Mouse (Mus musculus): ENCODE measurements around the gene Vamp3. TPM values are rescaled to one million over a fixed set of nuclear protein-coding genes. Genes with fewer than 3 reads are reported as not detected.

Gene Vamp3
- polyA plus RNA-seq, 1 experiment from 2014 or later: 131 TPM

DNA sequence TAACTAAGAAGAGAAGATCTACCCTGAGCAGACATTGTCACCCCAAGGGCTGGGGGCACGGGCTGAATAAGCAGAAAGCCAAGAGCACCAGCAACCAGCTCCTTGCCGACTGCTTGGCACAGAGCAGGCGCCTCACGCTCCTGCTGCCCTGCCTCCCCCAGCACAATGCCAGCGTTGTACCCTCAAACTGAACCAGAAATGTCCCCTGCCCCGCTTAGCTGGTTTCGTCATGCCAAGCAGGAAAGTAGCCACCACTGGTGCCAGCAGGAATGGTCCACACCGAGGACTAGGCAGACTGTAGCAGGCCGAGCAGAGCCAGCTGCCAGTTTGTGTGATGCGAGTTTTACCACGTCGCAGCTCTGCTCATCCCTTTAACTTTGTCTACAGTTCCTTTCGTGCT is 24.2 kb upstream of the Vamp3 start:
- H3K4me2 ChIP-seq: no peak overlapping the region
- no peak overlapping the region for H3K4me3 ChIP-seq
- no peaks in the 10 kb centered on the region for H3K9me3 ChIP-seq
- ATAC-seq (ENCODE audit: borderline replicate concordance, extremely low read depth, low FRiP score, low TSS enrichment): no peak
- H3K27me3 ChIP-seq: no peaks in the 10 kb centered on the region
- no peak overlapping the region for H3K27ac ChIP-seq
- H3K9ac ChIP-seq: no peak overlapping the region
- no peaks in the 10 kb centered on the region for H3K4me1 ChIP-seq
- no peaks in the 10 kb centered on the region for H3K36me3 ChIP-seq
- 89% methylated on average over 13 of the region's 13 CpGs for WGBS

DNA sequence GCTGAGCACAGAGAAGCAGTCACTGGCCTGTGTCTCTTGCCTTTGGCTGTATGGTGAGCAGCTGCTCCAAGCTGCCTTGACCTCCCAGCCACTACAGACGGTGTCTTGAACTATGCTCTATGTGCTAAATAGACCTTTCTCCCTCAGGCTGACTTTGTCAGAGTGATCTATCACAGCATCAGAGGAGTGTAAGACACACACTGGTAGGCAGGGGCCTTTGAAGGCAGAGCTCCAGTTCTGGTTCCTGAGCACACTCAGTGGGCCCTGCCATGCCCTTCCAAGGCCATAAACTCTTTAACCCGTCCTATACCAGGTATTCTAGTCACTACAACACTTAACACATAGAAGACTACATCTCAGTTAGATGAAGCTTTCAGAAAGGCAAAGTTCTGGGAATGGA is 23.6 kb upstream of the Vamp3 start:
- Histone ChIP-seq H3K4me3 (no peak overlapping the region), H3K4me1 (no peaks in the 10 kb centered on the region), H3K9me3 (no peaks in the 10 kb centered on the region), H3K9ac (no peak overlapping the region), H3K27me3 (no peaks in the 10 kb centered on the region), H3K36me3 (no peaks in the 10 kb centered on the region), H3K27ac (no peak overlapping the region), H3K4me2 (no peak overlapping the region)
- WGBS: 70% methylated on average over 2 of the region's 2 CpGs
- no peak for ATAC-seq (ENCODE audit: borderline replicate concordance, extremely low read depth, low FRiP score, low TSS enrichment)

DNA sequence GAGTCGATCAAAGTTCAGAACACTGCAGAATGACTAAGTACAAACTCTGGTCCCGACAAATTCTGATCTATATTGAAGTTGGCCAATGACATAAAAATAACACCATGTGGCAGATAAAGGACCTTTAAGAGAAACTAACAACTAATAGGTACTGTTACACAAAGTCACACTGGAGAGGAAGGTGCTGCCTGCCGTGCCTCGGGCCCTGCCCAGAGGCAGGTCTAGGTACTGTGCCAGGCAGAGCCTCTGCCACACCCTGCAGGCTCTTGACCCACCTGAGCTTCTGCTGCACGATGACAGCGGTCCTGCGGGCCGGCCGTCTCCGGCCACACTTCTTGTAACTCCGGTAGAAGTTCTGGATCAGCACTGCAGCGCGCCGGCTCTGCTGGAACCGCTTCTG is 17.1 kb upstream of the Vamp3 start:
- Histone ChIP-seq H3K4me1 (no peaks in the 10 kb centered on the region), H3K4me2 (no peak overlapping the region), H3K27me3 (no peaks in the 10 kb centered on the region), H3K36me3 (no peaks in the 10 kb centered on the region), H3K27ac (no peak overlapping the region), H3K9me3 (no peaks in the 10 kb centered on the region), H3K4me3 (no peak overlapping the region), H3K9ac (no peak overlapping the region)
- 89% methylated on average over 15 of the region's 15 CpGs for WGBS
- ATAC-seq (ENCODE audit: borderline replicate concordance, extremely low read depth, low FRiP score, low TSS enrichment): no peak

DNA sequence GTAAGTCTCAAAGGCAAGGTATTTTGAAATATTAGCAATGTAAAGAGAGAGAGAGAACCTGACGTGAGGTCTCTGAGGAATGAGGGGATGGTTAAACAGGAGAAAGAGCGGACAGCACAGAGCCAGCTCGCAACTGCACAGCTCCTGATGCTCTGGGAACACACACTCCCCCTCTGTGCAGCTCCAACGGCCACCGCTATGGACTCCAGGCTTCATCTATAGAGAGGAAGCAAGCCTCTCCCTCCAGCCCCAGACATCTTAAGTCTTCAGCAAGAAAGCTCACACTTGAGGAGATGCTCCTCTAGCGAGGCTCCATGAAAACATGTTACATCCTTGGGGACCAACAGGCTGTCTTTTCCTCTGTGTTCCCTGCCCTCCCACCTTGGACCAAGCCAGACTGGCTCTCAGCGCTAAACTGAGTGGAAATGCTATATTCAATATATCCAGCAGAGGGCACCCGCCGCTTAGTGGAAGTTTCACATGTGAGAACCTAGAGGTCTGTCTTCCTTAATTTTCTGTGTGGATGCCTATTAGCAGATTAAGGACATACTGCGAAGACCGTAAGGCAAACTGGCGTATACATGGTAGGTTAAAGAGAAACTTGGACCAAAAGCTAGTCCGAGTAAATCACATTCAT is 15.5 kb upstream of the Vamp3 start:
- no peak overlapping the region for H3K27ac ChIP-seq
- H3K4me2 ChIP-seq: no peak overlapping the region
- no peaks in the 10 kb centered on the region for H3K4me1 ChIP-seq
- WGBS: 46% methylated on average over 13 of the region's 13 CpGs
- peak; percentile 46; the same call in 1 of the 2 replicates for ATAC-seq (ENCODE audit: borderline replicate concordance, extremely low read depth, low FRiP score, low TSS enrichment)
- no peaks in the 10 kb centered on the region for H3K27me3 ChIP-seq
- no peaks in the 10 kb centered on the region for H3K9me3 ChIP-seq
- H3K36me3 ChIP-seq: no peaks in the 10 kb centered on the region
- no peak overlapping the region for H3K9ac ChIP-seq
- no peak overlapping the region for H3K4me3 ChIP-seq

DNA sequence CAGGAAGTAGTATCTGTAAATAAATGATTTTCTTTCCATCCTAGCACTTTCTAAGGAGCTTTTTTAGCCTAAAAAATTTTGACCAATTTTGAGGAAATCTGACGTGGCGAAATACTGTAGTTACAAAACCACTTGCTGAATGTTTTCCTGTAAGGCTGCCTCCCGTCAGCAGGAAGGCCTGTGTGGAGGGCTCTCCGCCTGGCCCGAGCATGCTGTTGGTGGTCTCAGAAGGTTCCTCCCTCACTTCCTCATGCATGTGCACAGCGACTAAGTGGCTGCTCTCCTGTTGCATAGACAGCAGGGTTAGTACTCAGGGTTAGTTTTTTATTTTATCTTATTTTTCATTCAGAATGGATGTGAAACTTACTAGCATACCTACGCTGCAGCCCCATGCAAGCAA is 13.2 kb upstream of the Vamp3 start:
- WGBS: 74% methylated on average over 7 of the region's 7 CpGs

DNA sequence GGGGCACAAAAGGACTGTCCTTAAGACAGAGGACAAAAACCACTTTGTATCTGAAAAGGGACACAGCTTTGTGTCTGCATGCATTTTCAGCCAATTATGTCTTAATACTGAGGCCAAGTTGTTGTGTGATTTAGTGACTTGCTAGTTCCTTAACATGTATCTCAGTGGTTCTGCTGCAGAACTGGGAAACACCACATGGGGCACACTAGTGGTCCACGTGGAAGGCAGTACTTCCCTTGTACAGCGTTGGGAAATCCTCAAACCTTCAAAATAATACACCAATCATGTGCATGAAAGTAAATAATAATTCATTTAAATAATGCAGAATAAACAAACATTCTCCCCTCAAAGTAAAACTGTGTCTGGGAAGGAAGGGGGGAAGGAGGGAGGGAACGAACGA is 11.0 kb upstream of the Vamp3 start:
- Histone ChIP-seq H3K4me1 (no peaks in the 10 kb centered on the region), H3K9me3 (no peaks in the 10 kb centered on the region), H3K4me2 (no peak overlapping the region), H3K4me3 (no peak overlapping the region), H3K27ac (no peak overlapping the region), H3K36me3 (no peaks in the 10 kb centered on the region), H3K9ac (no peak overlapping the region), H3K27me3 (no peaks in the 10 kb centered on the region)
- no peak for ATAC-seq (ENCODE audit: borderline replicate concordance, extremely low read depth, low FRiP score, low TSS enrichment)
- 60% methylated on average over 4 of the region's 4 CpGs for WGBS

More for the DNA sequence above, 13.2 kb upstream of the Vamp3 start:
- Histone ChIP-seq H3K4me3 (no peak overlapping the region), H3K36me3 (no peaks in the 10 kb centered on the region), H3K4me1 (no peaks in the 10 kb centered on the region), H3K4me2 (no peak overlapping the region), H3K9ac (no peak overlapping the region), H3K9me3 (no peaks in the 10 kb centered on the region), H3K27me3 (no peaks in the 10 kb centered on the region), H3K27ac (no peak overlapping the region)
- no peak for ATAC-seq (ENCODE audit: borderline replicate concordance, extremely low read depth, low FRiP score, low TSS enrichment)

DNA sequence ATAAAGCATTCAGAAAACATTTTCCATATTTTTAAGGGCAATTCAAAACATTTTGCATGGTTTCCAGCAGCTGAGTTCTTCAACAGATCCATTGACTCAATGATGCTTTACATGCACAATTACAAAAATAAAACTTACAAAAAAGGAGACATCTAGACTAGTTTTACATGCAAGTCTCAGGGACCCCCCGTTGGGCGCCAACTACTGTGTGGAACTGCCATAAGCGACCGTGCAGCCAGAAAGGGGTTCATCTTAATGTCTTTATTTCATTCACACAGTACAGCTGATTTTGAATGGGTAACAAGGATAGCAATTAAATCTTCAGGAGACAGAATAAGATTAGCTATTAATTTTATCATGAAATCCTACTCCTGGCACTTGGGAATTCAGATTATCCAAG is 1.8 kb upstream of the Vamp3 start:
- Histone ChIP-seq H3K9ac (no peak overlapping the region), H3K27me3 (no peaks in the 10 kb centered on the region), H3K4me1 (peaks cover 11% of the 10 kb centered on the region; the same call in 1 of the 2 replicates), H3K27ac (no peak overlapping the region), H3K4me2 (no peak overlapping the region), H3K4me3 (no peak overlapping the region), H3K9me3 (0 out of 2 replicates have a peak, but pooled peaks cover 3% of the 10 kb centered on the region), H3K36me3 (peaks cover 6% of the 10 kb centered on the region)
- no peak for ATAC-seq (ENCODE audit: borderline replicate concordance, extremely low read depth, low FRiP score, low TSS enrichment)
- WGBS: 98% methylated on average over 4 of the region's 4 CpGs

DNA sequence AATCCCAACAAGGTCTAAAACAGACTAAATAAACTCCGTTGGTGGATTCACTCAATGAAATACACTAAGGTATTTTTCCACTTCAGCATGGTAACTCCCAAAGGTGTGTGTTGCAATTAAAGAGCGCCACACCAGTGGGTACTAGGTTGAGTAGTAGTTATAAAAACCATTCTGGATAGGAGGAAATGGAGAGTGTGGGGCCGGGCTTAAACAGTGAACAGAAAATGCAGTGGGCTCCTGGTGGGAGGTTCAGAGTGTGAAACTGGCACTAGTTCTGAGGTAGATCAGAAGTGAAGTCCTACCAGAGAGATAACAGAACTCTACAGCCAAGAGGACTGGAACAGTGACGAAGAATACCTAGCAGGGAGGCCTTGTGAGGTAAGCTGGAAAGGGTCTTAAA is 871 bp upstream of the Vamp3 start:
- no peak for ATAC-seq (ENCODE audit: borderline replicate concordance, extremely low read depth, low FRiP score, low TSS enrichment)
- Histone ChIP-seq H3K9ac (no peak overlapping the region), H3K4me1 (peaks cover 11% of the 10 kb centered on the region; the same call in 1 of the 2 replicates), H3K27me3 (no peaks in the 10 kb centered on the region), H3K4me3 (peak overlapping the region; percentile 81; the same call in 1 of the 2 replicates), H3K9me3 (0 out of 2 replicates have a peak, but pooled peaks cover 3% of the 10 kb centered on the region), H3K4me2 (peak overlapping the region; percentile 61), H3K36me3 (peaks cover 11% of the 10 kb centered on the region), H3K27ac (no peak overlapping the region; the same call in 1 of the 2 replicates)
- WGBS: 70% methylated on average over 4 of the region's 4 CpGs

DNA sequence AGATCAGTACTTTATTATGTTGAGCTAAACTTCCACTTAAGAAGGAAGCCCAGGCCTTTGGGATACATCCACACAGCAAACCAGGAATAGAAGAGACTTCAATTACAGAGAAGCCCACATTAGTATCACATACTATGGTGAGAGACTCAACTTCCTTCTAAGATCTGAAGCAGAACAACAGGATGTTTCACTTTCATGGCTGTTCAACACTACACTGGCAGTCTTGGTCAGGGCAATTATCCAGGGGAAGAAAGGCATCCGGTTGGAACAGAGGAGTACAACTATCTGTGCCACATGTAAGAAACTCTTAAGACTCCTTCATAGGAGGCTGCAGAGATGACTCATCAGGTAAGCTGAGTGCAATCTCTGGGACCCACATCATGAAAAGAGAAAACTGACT is 6.6 kb downstream of the Vamp3 start:
- Histone ChIP-seq H3K27me3 (no peaks in the 10 kb centered on the region), H3K4me3 (no peak overlapping the region), H3K27ac (no peak overlapping the region), H3K4me1 (peaks cover 1% of the 10 kb centered on the region; the same call in 1 of the 2 replicates), H3K9me3 (no peaks in the 10 kb centered on the region), H3K9ac (no peak overlapping the region), H3K4me2 (no peak overlapping the region), H3K36me3 (peaks cover 54% of the 10 kb centered on the region)
- ATAC-seq (ENCODE audit: borderline replicate concordance, extremely low read depth, low FRiP score, low TSS enrichment): no peak
- 77% methylated on average over 1 of the region's 1 CpGs for WGBS

DNA sequence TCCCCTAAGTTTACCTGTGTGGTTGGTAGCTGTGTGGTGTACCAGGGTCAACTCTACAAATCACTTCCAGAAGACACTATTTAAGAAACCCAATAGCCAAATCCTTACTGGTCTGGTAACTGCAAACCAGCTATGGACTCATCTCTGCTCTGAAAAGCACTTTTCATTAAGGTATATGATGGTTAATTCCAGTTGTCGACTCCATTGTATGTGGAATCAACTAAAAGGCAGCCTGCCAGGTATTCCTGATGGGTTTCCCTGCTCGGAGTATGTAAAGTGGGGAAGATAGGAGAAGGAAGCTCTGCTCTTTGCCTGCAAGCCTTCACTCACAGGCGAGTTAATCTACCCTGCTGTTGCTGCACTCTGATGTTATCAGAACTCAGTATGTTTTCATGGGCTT is 11.2 kb downstream of the Vamp3 start:
- Histone ChIP-seq H3K27me3 (no peaks in the 10 kb centered on the region), H3K4me2 (no peak overlapping the region), H3K4me3 (no peak overlapping the region), H3K27ac (no peak overlapping the region), H3K36me3 (peaks cover 32% of the 10 kb centered on the region), H3K4me1 (peaks cover 12% of the 10 kb centered on the region; the same call in 1 of the 2 replicates), H3K9ac (no peak overlapping the region), H3K9me3 (no peaks in the 10 kb centered on the region)
- WGBS: 82% methylated on average over 3 of the region's 3 CpGs
- ATAC-seq (ENCODE audit: borderline replicate concordance, extremely low read depth, low FRiP score, low TSS enrichment): no peak

DNA sequence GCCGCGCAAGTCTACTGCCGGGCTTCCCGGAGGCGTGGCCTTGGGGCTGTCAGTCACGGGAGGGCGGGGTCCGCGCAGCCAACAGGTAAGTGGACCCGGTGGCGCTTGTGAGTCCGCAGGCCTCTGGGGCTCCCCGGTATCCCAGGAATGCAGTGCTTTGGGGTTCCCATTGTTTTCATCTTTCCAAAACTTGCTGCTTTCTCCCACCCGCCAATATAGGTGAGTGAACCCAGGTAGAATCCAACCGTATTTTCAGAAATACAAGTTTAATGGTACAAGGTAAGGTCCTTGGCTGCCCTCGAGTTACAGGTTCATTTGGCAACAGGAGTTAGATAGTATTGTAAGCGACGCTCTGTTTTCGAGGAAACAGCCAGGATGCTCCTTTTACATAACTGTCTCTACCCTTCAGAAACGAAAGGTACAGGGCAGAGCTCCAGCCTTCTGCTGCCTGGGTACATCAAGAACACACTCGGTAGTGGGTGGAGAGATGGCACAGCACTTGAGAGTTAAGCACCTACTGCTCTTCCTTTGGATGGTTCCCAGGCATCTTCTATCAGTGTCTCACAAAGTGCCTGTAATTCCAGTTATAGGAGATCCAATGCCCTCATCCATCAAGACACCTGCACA is 12.7 kb downstream of the Vamp3 start:
- 5% methylated on average over 21 of the region's 21 CpGs for WGBS
- Histone ChIP-seq H3K9ac (peak overlapping the region; percentile 8; the same call in 1 of the 2 replicates), H3K27ac (no peak overlapping the region), H3K4me1 (peaks cover 12% of the 10 kb centered on the region; the same call in 1 of the 2 replicates), H3K4me2 (peak overlapping the region; percentile 96), H3K27me3 (no peaks in the 10 kb centered on the region), H3K4me3 (peak overlapping the region; percentile 48), H3K36me3 (peaks cover 21% of the 10 kb centered on the region), H3K9me3 (no peaks in the 10 kb centered on the region)
- no peak for ATAC-seq (ENCODE audit: borderline replicate concordance, extremely low read depth, low FRiP score, low TSS enrichment)

Measured in lung, embryonic 15.5 days (tissue).